Mouse (Mus musculus) c-Kit-positive CD71-positive TER-119-negative erythroid progenitor cells, embryonic 14.5 days (primary cell): ENCODE data around the gene Sf3b3.
"Not testable (repeated sequence)": the region's sequence is repeated elsewhere in the genome, so short reads cannot be mapped to it uniquely, and the experiment has no call there.

Experiments
- DNase-seq: peaks from one replicate; pipeline ENCODE4 v3.0.0-alpha.2; 2013; ENCODE audit warnings: low read depth

Gene Sf3b3

GRCm38 (mm10) chr8:110846405-110847170 is at the start of gene Sf3b3, which contains the start of gene Cog4:
Gene Sf3b3 (minus strand): TSS chr8:110846787.
Gene Cog4 (plus strand): TSS chr8:110846600.
- DNase-seq = peak; percentile 84

GRCm38 (mm10) chr8:110895812-110896211 is 49.2 kb upstream of the Sf3b3 start:
- DNase-seq = no peak

- DNase-seq = no peak
Observed at GRCm38 (mm10) chr8:110895254-110895653, 48.7 kb upstream of the Sf3b3 start.

DNA sequence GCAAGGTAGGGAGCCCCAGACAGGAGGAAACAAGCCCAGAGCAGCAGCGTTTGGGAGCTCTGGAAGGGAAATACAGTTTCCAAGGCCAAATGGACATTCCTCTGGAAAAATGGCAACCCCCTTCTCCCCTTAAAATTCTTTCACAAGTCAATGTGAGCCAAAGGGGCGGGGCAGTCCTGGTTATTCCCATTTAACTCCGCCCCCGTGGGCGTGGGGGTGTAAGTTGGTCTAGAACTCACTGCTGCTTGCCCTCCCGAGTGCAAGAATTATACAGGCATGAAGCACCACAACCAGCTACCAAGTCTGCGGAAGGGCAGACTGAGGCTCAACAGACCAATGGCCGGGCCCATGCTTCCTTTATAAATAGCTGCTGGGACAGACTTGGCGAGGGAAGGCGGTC is 48.3 kb upstream of the Sf3b3 start:
- no peak for DNase-seq

GRCm38 (mm10) chr8:110892913-110893312 is 46.3 kb upstream of the Sf3b3 start:
- no peak for DNase-seq

GRCm38 (mm10) chr8:110892040-110892439 is 45.5 kb upstream of the Sf3b3 start:
- no peak for DNase-seq

DNA sequence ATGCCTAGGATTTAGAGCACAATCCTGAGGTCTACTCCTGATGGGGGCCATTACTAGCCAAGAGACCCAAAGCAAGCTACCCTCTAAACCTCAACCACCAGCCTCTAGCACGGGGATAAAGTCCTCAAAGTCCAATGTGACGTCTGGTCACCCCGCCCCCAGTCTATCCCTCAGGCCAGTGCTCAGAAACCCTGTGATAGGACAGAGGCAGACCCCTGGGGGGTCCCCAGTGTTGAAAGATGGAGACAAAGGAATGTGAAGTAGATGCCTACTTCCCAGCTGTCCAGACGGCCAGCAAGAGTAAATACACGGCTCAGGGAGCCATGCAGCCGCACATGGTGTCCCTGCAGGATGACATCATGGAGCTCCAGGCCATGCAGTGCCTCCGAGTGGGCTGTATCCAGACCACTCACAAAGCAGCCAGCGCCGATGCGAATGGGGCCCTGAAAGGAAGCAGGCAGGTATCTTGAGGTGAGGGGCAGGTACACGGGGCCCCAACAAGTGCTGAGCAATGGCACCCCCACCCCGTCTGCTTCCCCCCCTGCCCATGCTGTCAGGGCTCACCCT is 43.4 kb upstream of the Sf3b3 start:
- no peak for DNase-seq

GRCm38 (mm10) chr8:110888860-110889259 is 42.3 kb upstream of the Sf3b3 start:
- no peak for DNase-seq

DNA sequence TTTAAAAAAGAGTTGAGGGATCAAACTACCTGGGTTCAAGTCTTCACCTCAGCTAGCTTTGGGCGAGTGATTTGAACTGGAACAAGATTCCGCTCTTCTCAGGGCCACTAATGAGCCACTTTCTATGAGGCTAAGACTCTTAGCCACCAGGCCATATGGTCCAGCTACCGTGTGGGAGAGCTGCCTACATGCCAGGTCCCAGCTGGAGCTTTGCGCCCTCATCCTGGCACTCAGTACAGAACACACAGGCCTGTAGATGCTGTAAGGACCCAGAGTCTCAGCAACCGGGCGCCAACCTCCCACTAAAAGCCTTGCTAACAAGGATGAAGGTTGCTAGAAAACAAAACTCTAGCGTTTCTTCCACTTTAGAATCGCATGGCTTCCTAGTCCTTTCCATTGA is 41.9 kb upstream of the Sf3b3 start:
- no peak for DNase-seq

DNA sequence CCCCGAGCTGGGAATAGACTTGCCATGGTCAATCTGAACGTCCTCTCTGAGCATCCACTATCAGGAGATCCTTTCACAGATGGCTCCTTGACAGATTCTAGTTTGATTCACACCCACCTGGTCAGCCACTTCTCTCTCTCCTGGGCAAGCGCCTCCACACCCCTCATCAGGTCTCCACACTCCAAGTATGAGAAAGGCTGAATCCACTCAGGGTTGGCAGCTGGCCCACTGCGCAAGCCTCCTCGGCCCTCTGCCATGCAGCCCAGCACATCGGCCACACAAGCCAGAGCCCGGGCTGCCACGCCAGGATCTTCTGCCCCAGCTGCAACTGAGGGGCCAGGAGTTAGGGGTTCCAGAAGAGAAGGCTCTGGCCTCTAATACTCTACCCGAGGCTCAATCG is 41.0 kb upstream of the Sf3b3 start:
- no peak for DNase-seq

DNA sequence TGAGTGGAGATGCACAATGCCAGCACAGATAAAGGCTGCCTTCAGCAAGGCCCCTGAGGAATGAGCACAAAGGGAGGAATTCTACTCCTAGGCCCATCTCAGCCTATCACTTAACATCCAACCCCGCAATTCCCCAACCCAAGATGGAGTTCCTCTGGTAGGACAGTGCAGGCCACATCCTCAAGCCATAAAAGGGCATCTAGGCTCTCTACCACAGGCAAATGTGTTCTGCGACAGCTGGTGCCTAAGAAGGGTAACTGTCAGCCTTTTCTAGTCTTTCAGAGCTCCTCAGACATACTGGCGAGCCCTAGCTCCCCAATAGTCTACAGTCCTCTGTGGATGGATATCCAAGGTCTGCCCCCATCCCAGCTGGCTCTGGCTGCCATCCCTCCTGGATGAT is 40.0 kb upstream of the Sf3b3 start:
- DNase-seq = no peak

- DNase-seq = no peak
Observed at GRCm38 (mm10) chr8:110883824-110884223, 37.2 kb upstream of the Sf3b3 start.

- DNase-seq = no peak
Observed at GRCm38 (mm10) chr8:110881741-110882310, 35.2 kb upstream of the Sf3b3 start.

DNA sequence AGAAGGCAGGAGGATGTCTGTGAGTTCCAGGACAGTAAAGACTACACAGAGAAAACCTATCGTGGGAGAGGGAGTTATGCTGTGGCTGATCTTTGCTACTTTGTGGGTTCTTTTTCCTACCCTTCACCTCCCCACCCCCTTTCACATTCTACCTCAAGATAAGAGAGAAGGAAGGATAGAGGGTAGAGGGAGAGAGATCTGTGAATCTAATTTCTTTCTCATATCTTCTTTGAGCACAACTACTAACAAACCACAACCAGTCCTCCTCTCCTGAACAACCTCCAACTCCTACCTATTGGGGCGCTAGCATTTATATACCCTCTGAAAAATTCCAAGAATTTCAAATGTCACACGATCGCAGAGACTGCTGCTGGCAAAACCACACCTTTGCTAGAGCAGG is 31.3 kb upstream of the Sf3b3 start:
- peak; percentile 55 for DNase-seq

GRCm38 (mm10) chr8:110870501-110870900 is 23.9 kb upstream of the Sf3b3 start:
- DNase-seq = no peak

DNA sequence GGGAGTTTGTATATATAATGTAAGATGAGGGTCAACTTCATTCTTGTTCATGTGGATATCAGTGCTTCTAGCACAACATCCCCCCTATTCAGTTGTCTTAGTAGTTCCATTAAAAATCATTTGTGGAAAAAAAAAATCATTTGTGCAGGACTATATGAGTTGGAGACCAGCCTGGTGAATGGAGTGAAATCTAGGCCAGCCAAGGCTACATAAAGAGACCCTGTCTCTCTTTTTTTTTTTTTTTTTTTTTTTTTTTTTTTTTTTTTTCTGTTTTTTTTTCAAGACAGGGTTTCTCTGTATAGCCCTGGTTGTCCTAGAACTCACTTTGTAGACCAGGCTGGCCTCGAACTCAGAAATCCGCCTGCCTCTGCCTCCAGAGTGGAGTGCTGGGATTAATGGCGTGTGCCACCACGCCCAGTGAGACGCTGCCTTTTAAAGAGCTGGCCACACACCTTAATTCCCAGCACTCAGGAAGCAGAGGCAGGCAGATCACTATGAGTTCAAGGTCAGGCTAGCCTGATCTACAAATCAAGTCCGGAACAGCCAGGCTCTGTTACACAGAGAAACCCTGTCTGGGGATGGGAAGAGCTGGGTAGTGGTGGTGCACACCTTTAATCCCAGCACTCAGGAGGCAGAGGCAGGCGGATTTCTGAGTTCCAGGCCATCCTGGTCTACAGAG is 14.9 kb upstream of the Sf3b3 start:
- not testable (repeated sequence) for DNase-seq

DNA sequence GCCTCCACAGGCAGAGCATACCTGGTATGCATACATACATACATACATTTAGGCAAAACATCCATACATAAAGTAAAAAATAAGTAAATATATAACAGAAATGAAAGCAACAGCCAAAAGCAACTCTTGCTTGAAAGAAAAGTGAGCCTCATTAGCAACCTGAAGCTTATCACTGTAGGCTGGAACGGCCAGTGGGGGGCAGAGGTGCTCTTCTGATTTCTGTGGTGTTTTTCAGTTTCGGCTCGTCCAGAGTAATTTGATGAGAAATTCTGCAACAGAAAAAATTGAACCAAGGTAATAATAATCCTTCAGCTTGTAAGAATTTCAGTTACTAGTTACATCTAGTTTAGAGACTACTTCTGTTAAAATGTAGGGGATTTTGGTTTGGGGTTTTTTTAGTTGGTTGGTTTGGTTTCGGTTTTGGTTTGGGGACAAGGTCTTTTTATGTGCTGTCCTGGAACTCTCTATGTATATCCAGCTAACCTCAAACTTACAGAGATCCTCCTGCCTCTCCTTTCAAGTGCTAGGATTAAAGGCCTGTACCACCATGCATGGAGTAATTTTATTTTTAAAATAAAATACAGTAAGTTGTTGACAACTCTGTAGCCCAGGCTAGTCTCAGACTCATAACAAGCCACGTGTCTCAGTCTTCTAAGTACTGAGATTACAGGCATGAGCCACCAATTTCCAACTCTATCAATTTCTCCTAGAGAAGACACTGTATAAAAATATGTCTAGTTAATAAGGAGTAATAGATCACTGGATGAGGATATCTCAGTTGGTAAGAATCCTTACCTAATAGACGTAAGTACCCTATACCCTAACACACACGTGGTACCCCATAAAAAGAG is 13.3 kb upstream of the Sf3b3 start:
- DNase-seq = peak; percentile 43

DNA sequence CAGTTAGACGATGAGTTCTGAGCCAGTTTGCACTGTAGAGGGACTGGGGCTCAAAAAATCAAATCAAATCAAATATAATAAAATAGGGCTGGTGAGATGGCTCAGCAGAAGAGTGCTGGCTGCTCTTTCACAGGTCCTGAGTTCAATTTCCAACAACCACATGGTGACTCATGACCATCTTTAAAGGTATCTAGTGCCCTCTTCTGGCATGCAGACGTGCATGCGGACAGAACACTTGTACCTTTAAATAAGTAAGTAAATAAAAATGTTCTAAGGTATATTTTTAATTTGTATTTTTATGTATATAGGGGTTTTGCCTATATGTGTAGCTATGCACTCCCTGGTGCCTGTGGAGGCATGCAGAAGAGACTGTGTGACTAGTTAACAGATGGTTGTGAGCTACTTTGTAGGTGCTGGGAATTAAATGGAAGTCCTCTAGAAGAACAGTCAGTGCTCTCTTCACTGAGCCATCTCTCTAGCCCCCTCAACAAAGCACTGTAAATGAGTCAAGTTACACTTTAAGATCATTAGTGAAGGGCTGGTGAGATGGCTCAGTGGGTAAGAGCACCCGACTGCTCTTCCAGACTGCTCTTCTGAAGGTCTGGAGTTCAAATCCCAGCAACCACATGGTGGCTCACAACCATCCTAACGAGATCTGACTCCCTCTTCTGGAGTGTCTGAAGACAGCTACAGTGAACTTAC is 10.3 kb upstream of the Sf3b3 start:
- no peak for DNase-seq

DNA sequence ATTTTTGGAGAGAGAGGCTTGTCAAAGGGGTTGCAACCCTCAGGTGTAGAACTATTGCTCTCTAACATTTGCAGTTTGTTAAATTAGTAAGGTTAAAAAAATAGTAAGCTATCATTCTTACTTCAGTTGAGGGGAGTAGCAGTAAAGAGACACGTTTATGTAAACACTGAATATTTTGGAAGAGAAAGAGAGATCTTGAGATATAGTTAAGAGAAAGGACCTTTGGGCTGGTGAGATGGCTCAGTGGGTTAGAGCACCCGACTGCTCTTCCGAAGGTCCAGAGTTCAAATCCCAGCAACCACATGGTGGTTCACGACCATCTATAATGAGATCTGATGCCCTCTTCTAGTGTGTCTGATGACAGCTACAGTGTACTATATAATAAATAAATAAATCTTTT is 9.5 kb upstream of the Sf3b3 start:
- DNase-seq = not testable (repeated sequence)

GRCm38 (mm10) chr8:110851186-110851585 is 4.6 kb upstream of the Sf3b3 start:
- DNase-seq = no peak
